Mouse (Mus musculus): ENCODE measurements around the gene Rtn2.

DNA sequence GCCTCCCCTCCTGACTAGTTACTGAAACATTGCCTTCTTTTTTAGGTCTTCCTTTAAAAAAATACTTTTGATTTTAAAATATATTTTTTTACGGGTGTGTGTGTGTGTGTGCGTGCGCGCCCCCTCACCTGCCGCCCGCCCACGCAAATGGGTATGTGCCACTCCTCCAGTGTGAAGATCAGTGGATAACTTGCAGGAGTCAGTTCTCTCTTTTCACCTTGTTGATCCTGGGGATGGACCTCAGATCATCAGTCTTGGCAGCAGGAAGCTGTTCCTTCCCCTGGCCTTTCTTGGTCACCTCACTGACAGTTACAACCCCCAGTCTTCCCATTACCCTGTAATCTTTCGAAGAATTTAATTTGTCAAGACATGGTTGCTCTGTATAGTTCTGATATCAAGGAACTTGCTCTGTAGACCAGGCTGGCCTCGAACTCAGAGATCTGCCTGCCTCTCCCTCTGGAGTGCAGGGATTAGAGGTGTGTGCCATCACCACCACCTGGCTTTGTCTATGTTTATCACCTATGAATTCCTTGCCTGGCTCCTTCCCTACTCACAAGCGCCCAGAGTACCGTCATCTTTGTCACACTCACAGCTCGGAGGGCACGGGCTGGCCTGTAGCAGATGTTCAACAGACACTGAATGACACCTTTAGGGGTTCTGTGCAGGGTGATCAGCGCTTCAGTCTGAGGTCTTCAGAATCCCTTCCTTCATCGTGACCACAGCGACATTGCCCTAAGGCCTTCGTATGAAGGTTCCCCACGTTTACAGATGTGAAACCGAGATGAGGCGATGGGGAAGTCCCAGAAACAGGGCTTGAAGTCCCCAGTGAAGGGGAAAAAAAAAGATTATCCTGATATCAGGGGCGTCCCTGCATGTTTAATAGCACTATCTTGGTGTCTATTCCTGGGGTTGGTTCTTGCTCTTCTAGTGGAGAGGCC lies 43.1 kb downstream of the Rtn2 start:
- no peak for TF ChIP-seq POLR2A (IDR thresholded peaks at IDR 0.05; ENCODE audit: low read depth, low read length)
- TF ChIP-seq CTCF (IDR thresholded peaks at IDR 0.05; ENCODE audit: borderline replicate concordance, insufficient read depth, low read length), result no peak

Data from embryonic fibroblast, embryonic 13.5 days (primary cell).